Mouse (Mus musculus) heart, adult 11 months (tissue): ENCODE measurements at regions not wholly inside any gene's neighbourhood (a gene's known extent, or its start where the extent isn't known, plus 50 kb on each side); places are given as distances from the start of the nearest gene placed in this dataset.

Experiments used
- DNase-seq: peaks from one replicate; pipeline ENCODE4 v3.0.0; 2022

DNA sequence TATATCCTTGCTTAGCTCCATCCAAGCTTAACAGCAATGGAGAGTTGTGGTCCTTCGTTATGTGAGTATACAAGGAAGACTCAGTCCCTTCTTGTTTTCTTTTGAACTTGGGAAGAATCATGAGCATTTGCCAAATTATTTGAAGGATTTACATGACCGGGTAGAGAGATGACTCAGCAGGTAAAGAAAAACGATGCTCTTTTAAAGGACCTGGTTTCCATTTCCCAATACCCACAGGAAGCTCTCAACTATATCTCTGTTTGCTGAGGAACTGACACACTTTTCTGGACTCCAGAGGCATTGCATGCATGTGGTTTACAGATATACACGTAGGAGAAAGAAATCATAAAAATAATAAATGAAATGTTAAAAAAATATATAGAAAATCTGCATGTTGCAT, 457.5 kb downstream of the Ppargc1a start:
- no peak for DNase-seq

DNA sequence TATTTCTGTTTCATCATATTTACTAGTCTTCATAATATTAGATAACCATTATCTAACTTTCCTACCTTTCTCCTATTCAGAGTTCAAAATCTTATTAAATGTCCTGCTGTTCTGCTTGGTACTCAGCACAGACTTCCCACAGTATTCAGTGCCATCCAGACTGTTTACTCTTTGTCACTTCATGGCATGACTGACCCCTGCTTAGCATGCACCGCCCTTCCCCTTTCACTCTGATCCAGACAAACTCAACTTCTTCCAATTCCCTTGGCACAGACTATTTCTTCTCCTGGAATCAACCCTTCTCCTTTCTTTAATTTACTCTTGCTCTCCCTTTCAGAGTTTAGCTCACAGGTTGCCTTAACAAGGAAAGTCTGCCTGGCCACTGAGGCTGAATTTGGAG, 458.8 kb downstream of the Ppargc1a start:
- DNase-seq, result no peak

DNA sequence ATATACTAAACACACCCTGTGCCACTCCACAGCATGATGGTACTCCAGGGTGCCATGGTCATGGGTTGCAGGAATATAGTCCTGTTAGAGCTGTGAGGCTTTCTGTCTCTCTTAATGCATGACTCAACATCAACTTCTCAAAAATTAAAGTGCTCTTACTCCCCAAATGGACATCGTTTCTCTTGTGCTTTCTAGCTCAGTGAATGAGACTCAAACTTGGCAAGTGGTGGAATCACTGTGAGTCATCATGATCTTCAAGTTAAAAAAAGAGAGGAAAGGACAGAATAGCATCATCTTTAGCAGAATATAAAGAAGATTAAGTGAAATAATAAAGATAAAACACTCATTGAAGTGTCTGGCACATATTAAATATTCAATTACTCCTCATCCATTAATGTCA, 459.3 kb downstream of the Ppargc1a start:
- DNase-seq, result no peak

DNA sequence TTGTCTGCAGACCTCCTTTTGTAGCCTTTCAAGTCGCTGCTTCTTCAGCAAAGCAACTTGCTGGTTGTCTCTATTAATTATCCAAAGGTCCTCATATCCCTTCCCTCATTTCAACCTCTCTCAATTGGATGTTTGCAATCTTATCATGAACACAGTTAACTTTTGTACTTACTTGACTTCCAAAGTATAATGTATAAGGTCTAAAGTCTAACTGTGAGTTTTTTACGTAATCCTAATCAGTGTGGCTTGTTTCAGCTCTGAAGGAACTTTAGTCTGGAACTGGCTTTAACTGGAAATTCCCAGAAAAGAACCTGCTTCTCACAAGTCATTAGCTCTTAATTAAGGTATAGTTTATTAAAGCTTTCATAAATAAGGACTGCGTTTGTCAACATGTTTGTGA, 467.6 kb downstream of the Ppargc1a start:
- no peak for DNase-seq

DNA sequence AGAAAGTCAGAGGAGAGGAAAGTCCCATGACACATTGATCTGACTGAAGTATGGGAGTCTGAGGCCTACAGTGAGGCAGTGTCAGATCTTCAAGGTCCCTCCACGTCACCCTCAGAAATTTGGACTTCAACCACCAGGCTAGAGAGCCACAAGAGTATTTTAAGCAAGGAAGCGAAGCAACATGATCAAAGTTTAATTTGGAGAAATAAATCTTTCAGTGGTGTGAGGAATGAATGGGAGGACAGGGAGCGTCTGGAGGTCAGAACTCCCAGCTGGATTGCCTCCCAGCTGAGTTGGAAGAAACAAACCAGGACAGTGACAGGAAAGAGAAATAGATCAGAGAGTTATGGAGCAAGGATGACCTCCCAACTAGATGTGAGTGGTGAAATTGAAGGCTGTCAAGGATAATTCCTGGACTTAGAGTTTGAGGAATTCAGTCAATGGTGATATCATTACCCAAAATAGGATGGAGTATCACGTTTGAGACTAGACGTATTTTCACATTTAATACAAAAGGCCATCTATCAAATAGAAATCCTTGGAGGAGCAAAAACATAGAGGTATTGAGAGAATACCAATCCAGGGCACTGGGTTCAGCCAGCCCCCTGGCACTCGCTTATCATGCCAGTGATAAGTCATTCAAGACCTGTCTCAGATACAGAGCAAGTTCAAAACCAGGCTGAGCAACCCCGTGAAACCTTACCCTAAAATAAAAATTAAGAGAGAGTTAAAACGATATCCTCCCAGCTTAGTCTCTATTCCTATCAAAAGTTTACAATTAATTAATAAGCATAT, 494.7 kb downstream of the Ppargc1a start:
- no peak for DNase-seq

DNA sequence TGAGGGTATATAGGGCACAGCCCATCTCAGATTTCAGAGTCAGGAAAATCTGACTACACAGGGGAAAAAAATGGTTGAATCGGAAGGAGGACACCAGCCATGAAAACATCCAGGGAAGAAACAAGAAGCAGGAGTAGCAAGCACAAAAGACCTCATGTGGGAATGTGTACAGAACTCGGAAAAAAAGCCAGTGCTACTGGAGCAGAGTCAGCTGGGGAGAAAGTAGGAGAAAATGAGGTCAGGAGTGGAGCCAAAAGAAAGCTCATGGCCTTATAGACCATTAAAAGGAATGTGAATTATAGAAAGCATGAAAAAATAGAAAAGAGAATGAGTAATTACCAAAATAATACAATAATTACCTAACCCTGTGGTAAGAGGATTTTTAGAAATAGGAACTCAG, 495.4 kb downstream of the Ppargc1a start:
- DNase-seq, result no peak

DNA sequence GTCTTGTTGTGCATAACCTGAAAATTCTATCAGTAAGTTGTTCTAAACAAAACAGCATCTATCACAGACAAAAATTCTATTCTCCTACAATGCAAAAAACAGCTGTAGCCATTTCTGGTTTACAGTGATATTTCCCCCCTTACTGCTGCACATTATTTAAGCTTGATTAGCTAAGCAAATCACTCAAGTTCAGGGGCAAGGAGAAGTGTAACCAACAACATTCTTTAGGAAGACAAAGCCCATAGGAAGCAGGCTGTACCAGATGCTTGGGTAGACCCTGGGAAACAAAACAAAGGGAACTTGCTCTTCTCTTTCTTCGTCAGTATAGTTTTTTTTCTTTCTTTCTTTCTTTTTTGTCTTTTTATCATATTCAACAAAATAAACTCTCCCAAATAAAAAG, 497.9 kb downstream of the Ppargc1a start:
- no peak for DNase-seq

DNA sequence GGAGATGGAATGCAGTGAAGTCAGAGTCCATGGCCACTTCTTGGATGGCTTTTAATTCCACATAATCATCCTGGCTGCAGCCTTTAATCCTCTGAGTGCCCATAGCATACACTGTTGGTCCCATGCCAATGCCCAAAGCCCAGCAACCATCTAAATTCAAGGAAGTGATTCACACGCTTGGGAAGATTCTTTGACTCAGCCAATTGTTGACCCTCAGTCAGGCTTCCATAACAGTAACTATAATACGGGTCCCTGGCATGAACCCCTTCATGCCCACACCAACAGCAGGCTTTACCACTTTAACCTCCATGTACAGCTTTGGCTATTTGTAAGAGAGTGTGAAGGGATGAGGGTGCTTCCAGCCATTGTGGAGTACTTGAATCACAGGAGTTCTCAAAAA, 521.7 kb downstream of the Ppargc1a start:
- no peak for DNase-seq

DNA sequence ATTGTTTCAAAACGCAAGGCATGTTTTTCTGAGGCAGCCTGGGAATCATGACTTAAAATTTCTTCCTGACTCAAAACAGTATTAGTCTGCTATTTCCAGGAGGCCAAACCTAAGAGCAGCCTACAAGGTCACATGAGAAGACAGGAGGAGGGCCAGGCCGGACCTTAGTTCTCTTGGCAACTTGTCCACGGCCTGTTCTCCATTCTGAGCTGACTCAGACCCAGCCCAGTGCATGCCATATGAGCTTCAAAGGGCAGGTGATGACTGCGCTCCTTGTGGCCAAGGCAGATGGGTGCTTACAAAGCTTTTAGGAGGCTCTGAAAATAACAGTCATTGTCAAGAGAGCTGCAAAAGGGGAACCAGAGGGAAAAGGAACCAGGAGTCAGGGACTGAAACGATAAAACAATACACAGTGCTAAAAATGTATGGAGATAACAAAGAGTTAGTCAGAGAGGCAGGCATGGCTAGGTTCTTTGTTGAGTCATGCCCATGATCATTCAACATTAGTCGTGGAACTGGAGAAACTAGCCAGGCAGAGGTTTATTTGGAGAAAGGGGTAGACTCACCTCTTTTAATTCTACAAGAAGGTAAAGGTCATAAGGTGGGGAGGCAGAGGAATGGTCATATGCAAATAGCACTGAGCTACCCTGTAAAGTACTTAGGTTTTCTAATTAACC, 525.8 kb downstream of the Ppargc1a start:
- no peak for DNase-seq

DNA sequence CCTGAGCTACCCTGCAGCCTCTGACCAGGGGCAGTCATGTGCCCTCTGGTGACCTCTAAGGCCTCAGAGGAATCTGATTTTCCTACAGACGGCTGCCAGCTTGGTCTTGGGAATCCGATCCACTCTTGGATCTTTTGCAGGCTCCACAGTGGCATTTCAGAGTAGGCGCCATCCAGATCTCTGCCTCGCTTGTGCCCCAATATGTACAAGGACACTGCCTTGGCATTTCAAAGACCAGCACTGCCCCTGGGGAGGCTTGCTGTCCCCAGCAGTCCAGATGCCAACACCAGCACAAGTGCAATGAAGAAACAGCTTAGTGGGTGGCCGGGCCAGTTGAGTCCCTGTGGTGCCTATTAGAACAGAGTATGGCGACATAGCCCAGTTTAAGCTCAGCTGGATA, 526.6 kb downstream of the Ppargc1a start:
- peak; percentile 88 for DNase-seq

DNA sequence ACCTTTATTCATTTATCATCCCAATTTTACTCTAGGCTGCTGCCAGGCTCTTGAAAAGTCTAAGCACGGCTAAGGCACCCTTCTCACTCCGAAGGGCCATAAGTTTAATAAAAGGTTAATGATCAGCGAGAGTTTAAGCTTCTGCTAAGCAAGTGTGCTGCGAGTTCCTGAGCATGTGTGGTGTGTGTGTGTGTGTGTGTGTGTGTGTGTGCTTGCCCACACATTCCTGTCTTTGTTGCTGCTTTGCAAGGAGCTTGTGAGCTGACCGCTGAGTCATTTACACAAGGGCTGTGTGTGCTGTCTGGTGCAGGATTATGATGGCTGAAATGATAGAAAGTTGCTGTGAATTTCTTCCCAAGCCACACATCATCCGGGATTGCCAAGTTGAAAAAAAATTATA, 527.1 kb downstream of the Ppargc1a start:
- DNase-seq, result no peak

DNA sequence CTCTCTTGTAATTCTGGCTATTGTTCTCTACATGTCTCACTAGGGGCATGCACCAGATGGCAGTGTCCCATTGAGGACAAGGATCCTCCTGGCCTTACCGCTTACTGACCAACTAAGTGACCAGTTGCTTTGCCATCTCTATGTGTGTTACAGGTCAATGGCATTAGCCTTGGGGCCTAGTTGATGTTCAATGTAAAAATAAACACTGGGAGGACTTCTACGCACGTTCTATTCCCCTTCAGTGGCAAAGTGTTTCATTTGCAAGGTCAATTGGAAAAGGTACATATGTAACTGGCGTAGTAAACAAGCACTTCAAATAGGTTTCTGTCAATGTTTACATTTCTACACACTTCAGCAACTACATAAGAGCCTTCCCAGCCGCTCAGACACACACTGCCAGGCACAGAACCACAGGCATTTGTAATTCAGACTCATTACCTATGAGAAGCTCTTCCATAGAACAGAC, 527.8 kb downstream of the Ppargc1a start:
- DNase-seq, result peak; percentile 85

DNA sequence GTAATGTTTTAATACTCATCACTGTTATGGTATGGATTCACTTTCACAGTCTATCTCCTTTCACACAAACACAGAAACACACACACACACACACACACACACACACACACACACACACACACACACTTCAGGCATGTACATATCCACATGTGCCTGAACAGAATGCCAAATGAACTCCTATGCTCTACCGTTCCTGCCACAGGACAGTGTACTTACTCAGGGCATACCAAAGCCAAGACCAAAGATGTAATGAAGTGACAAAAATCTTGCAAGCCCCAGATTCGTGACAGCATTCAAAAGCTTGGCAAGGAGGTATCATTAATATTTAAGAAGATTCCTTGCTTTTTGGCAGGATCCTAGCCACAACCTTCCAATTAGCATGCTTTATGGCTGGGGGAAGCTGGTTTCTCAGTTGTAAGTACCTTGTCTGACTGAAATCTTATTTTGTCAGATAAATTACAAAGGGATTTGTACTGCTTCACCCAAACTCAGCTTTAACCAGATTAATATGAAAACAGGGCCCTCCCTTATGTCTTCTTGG, 531.0 kb downstream of the Ppargc1a start:
- DNase-seq, result no peak

DNA sequence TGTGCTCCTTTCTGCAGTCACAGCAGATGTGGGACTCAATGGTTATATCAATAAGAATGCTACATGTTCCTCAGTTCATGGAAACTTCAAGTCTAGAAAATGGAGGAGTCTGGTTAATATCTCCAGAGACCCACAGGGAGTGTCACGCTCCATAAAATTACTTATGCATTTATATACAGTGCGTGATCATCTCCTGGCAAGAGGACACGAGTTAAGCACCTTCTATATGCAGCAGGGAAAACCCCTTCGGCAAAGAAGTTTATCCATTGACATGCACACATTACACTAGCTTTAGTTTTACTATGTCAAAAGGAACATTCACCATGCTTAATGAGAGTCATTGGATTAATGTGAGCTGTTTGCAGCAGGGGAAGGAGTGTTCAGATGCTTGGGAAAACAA, 538.6 kb downstream of the Ppargc1a start:
- DNase-seq, result no peak

DNA sequence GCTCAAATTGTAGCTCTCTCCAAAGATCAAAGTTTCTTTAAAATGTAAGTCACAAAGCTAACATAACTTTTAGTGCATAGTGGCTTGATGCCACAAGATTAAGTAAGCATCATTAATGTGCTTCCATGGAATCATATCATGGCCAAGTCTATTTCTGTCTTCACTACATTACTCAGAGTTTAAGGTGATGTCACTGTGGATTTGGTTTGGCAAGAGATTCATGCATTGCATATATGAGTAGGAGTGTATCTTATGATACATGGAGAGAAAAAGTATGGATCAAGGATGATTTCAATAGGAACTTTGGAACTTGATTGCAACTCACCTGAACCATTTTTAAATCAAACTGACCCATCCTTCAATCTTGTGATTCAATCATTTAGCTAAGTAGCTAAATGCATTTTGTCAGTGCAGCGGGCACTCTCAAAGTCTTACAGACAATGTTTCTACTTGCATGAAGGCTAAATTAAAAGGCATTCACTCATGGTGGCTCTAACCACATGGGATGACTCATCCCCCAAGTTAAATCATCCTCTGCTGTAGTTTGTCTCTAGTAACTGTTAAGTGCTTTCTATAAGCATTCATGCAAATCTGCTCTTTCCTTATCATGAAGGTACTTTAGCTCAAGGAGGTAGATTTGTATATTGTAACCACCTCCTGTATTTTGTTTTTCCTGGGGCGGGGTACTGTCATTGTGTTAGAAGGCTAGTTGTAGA, 576.5 kb downstream of the Ppargc1a start:
- DNase-seq, result no peak
